Mouse (Mus musculus): ENCODE data around the gene Ccl9. TPM values are rescaled to one million over a fixed set of nuclear protein-coding genes. Genes with fewer than 3 reads are reported as not detected.

The Ccl9 gene
- polyA plus RNA-seq, 1 experiment from 2014 or later, result 0.81 TPM

GRCm38 (mm10) chr11:83597796-83598195 is 19.4 kb upstream of the Ccl9 start:
- H3K4me2 ChIP-seq, result no peak overlapping the region
- ATAC-seq, result no peak

GRCm38 (mm10) chr11:83595669-83596455 is 17.4 kb upstream of the Ccl9 start:
- H3K36me3 ChIP-seq (ENCODE audit: poor library complexity, severe bottlenecking), result no peaks in the 10 kb centered on the region
- H3K9ac ChIP-seq, result no peak overlapping the region
- no peak overlapping the region for H3K4me3 ChIP-seq
- no peaks in the 10 kb centered on the region for H3K4me1 ChIP-seq
- no peaks in the 10 kb centered on the region for H3K27me3 ChIP-seq
- no peak overlapping the region for H3K4me2 ChIP-seq
- ATAC-seq, result no peak
- 80% methylated on average over 7 of the region's 7 CpGs for WGBS
- H3K9me3 ChIP-seq (replicated peaks), result no peaks in the 10 kb centered on the region
- H3K27ac ChIP-seq, result no peak overlapping the region

More at GRCm38 (mm10) chr11:83597796-83598195, 19.4 kb upstream of the Ccl9 start:
- no peak overlapping the region for H3K4me3 ChIP-seq
- WGBS, result 89% methylated on average over 7 of the region's 7 CpGs
- H3K27ac ChIP-seq, result no peak overlapping the region
- no peaks in the 10 kb centered on the region for H3K36me3 ChIP-seq (ENCODE audit: poor library complexity, severe bottlenecking)
- no peak overlapping the region for H3K9ac ChIP-seq
- H3K4me1 ChIP-seq, result no peaks in the 10 kb centered on the region
- no peaks in the 10 kb centered on the region for H3K27me3 ChIP-seq
- no peaks in the 10 kb centered on the region for H3K9me3 ChIP-seq (replicated peaks)

GRCm38 (mm10) chr11:83593453-83593852 is 15.0 kb upstream of the Ccl9 start:
- H3K4me2 ChIP-seq, result no peak overlapping the region
- 89% methylated on average over 5 of the region's 5 CpGs for WGBS
- no peak overlapping the region for H3K9ac ChIP-seq
- H3K4me1 ChIP-seq, result no peaks in the 10 kb centered on the region
- no peak overlapping the region for H3K4me3 ChIP-seq
- no peaks in the 10 kb centered on the region for H3K9me3 ChIP-seq (replicated peaks)
- no peaks in the 10 kb centered on the region for H3K36me3 ChIP-seq (ENCODE audit: poor library complexity, severe bottlenecking)
- no peak overlapping the region for H3K27ac ChIP-seq
- no peaks in the 10 kb centered on the region for H3K27me3 ChIP-seq
- no peak for ATAC-seq

- H3K9ac ChIP-seq, result no peak within 1 kb of the TSS
- H3K27me3 ChIP-seq, result no peaks in the 10 kb centered on the region
- no peaks in the 10 kb centered on the region for H3K36me3 ChIP-seq (ENCODE audit: poor library complexity, severe bottlenecking)
- no peak within 1 kb of the TSS for H3K4me3 ChIP-seq
- H3K4me2 ChIP-seq, result no peak within 1 kb of the TSS
- no peaks in the 10 kb centered on the region for H3K4me1 ChIP-seq
- no peak within 1 kb of the TSS for H3K27ac ChIP-seq
- no peaks in the 10 kb centered on the region for H3K9me3 ChIP-seq (replicated peaks)
- 63% methylated on average over 2 of the region's 2 CpGs for WGBS
- ATAC-seq, result no peak
Observed at GRCm38 (mm10) chr11:83592853-83593252, 14.4 kb upstream of the Ccl9 start, which contains the start of gene Ccl6. Ccl6 (minus strand) TSS chr11:83593087.

GRCm38 (mm10) chr11:83584232-83584631 is 5.8 kb upstream of the Ccl9 start:
- Histone ChIP-seq H3K36me3 (ENCODE audit: poor library complexity, severe bottlenecking) (no peaks in the 10 kb centered on the region), H3K9ac (no peak overlapping the region), H3K27ac (no peak overlapping the region), H3K4me3 (no peak overlapping the region), H3K27me3 (no peaks in the 10 kb centered on the region), H3K4me2 (no peak overlapping the region), H3K4me1 (no peaks in the 10 kb centered on the region), H3K9me3 (replicated peaks) (no peaks in the 10 kb centered on the region)
- ATAC-seq, result no peak
- 82% methylated on average over 2 of the region's 2 CpGs for WGBS

GRCm38 (mm10) chr11:83583450-83583754 is 5.0 kb upstream of the Ccl9 start:
- Histone ChIP-seq H3K27me3 (no peaks in the 10 kb centered on the region), H3K27ac (no peak overlapping the region), H3K4me1 (no peaks in the 10 kb centered on the region), H3K36me3 (ENCODE audit: poor library complexity, severe bottlenecking) (no peaks in the 10 kb centered on the region), H3K9ac (no peak overlapping the region), H3K4me3 (no peak overlapping the region), H3K4me2 (no peak overlapping the region), H3K9me3 (replicated peaks) (no peaks in the 10 kb centered on the region)
- ATAC-seq, result no peak

- Histone ChIP-seq H3K4me2 (no peak overlapping the region), H3K4me1 (no peaks in the 10 kb centered on the region), H3K4me3 (no peak overlapping the region), H3K9ac (no peak overlapping the region), H3K27ac (no peak overlapping the region), H3K27me3 (no peaks in the 10 kb centered on the region), H3K36me3 (ENCODE audit: poor library complexity, severe bottlenecking) (no peaks in the 10 kb centered on the region), H3K9me3 (replicated peaks) (no peaks in the 10 kb centered on the region)
- WGBS, result 80% methylated on average over 4 of the region's 4 CpGs
- ATAC-seq, result no peak
Observed at GRCm38 (mm10) chr11:83582626-83583449, 4.4 kb upstream of the Ccl9 start.

- no peaks in the 10 kb centered on the region for H3K27me3 ChIP-seq
- ATAC-seq, result no peak
- 76% methylated on average over 4 of the region's 4 CpGs for WGBS
- H3K4me3 ChIP-seq, result no peak overlapping the region
- no peaks in the 10 kb centered on the region for H3K4me1 ChIP-seq
- H3K4me2 ChIP-seq, result no peak overlapping the region
- no peaks in the 10 kb centered on the region for H3K36me3 ChIP-seq (ENCODE audit: poor library complexity, severe bottlenecking)
- no peak overlapping the region for H3K9ac ChIP-seq
- H3K27ac ChIP-seq, result no peak overlapping the region
- no peaks in the 10 kb centered on the region for H3K9me3 ChIP-seq (replicated peaks)
Observed at GRCm38 (mm10) chr11:83581626-83582610, 3.5 kb upstream of the Ccl9 start.

- H3K36me3 ChIP-seq (ENCODE audit: poor library complexity, severe bottlenecking), result no peaks in the 10 kb centered on the region
- no peak overlapping the region for H3K9ac ChIP-seq
- H3K27me3 ChIP-seq, result 0 out of 2 replicates have a peak, but pooled peaks cover 2% of the 10 kb centered on the region
- no peak overlapping the region for H3K4me3 ChIP-seq
- no peak for ATAC-seq
- H3K27ac ChIP-seq, result no peak overlapping the region
- H3K4me2 ChIP-seq, result no peak overlapping the region
- H3K4me1 ChIP-seq, result no peaks in the 10 kb centered on the region
- H3K9me3 ChIP-seq (replicated peaks), result no peaks in the 10 kb centered on the region
- 71% methylated on average over 1 of the region's 1 CpGs for whole genome bisulfite sequencing
Observed at GRCm38 (mm10) chr11:83580699-83581232, 2.3 kb upstream of the Ccl9 start.

- Histone ChIP-seq H3K36me3 (ENCODE audit: poor library complexity, severe bottlenecking) (no peaks in the 10 kb centered on the region), H3K4me1 (no peaks in the 10 kb centered on the region), H3K27ac (no peak overlapping the region), H3K9me3 (replicated peaks) (no peaks in the 10 kb centered on the region), H3K9ac (no peak overlapping the region), H3K4me3 (no peak overlapping the region), H3K4me2 (no peak overlapping the region), H3K27me3 (0 out of 2 replicates have a peak, but pooled peaks cover 2% of the 10 kb centered on the region)
- no peak for ATAC-seq
- WGBS, result 81% methylated on average over 3 of the region's 3 CpGs
Observed at GRCm38 (mm10) chr11:83578999-83579398, 563 bp upstream of the Ccl9 start.

- 85% methylated on average over 4 of the region's 4 CpGs for WGBS
Observed at GRCm38 (mm10) chr11:83576927-83577555, 1.4 kb downstream of the Ccl9 start.

More at GRCm38 (mm10) chr11:83576927-83577555, 1.4 kb downstream of the Ccl9 start:
- H3K4me2 ChIP-seq, result no peak overlapping the region
- no peaks in the 10 kb centered on the region for H3K36me3 ChIP-seq (ENCODE audit: poor library complexity, severe bottlenecking)
- no peak overlapping the region for H3K4me3 ChIP-seq
- no peaks in the 10 kb centered on the region for H3K9me3 ChIP-seq (replicated peaks)
- no peak for ATAC-seq
- no peak overlapping the region for H3K9ac ChIP-seq
- H3K27ac ChIP-seq, result no peak overlapping the region
- 0 out of 2 replicates have a peak, but pooled peaks cover 2% of the 10 kb centered on the region for H3K27me3 ChIP-seq
- H3K4me1 ChIP-seq, result no peaks in the 10 kb centered on the region
